Mouse (Mus musculus) liver, embryonic 11.5 days (tissue): Measurements from ENCODE around the gene Tmem56. TPM values are rescaled to one million over a fixed set of nuclear protein-coding genes. Genes with fewer than 3 reads are reported as not detected.

Source experiments
- ATAC-seq: fragments of 200-750 bp; cut with Nextera tagmentation; replicated peaks from 2 replicates; pipeline ENCODE4 v1.8.0; 2017; ENCODE audit warnings: moderate number of reproducible peaks, mild to moderate bottlenecking, moderate TSS enrichment, moderate library complexity; ENCODE audit not compliant: low FRiP score
- DNase-seq: peaks from one replicate; pipeline ENCODE4 v3.0.0-alpha.2; 2017; ENCODE audit warnings: low spot score
- H3K27ac ChIP-seq: fragments of 300-500 bp; sonication (generic); 2 replicates; pipeline ENCODE4 v1.5.1; 2014; ENCODE audit warnings: mild to moderate bottlenecking, low read depth, low read length, control low read depth
- H3K27me3 ChIP-seq: fragments of 300-500 bp; sonication (generic); replicated peaks from 2 replicates; pipeline ENCODE4 v1.6.1; 2014; ENCODE audit warnings: low read length, mixed read lengths; ENCODE audit not compliant: control insufficient read depth, insufficient read depth
- H3K36me3 ChIP-seq: fragments of 300-500 bp; sonication (generic); 2 replicates; pipeline ENCODE4 v1.6.1; 2014; ENCODE audit warnings: mild to moderate bottlenecking, low read length, moderate library complexity, mixed read lengths; ENCODE audit not compliant: control insufficient read depth, insufficient read depth
- H3K4me1 ChIP-seq: fragments of 300-500 bp; sonication (generic); replicated peaks from 2 replicates; pipeline ENCODE4 v1.6.1; 2014; ENCODE audit warnings: low read length, mixed read lengths; ENCODE audit not compliant: control insufficient read depth, insufficient read depth
- H3K4me2 ChIP-seq: fragments of 300-500 bp; sonication (generic); 2 replicates; pipeline ENCODE4 v1.6.1; 2014; ENCODE audit warnings: mild to moderate bottlenecking, control low read depth, moderate library complexity
- H3K4me3 ChIP-seq: fragments of 300-500 bp; sonication (generic); 2 replicates; pipeline ENCODE4 v1.5.1; 2014; ENCODE audit warnings: low read depth, low read length, control low read depth
- H3K9ac ChIP-seq: fragments of 300-500 bp; sonication (generic); 2 replicates; pipeline ENCODE4 v1.6.1; 2014; ENCODE audit warnings: low read depth, low read length, control low read depth
- H3K9me3 ChIP-seq: fragments of 300-500 bp; sonication (generic); 2 replicates; pipeline ENCODE4 v1.6.1; 2016; ENCODE audit warnings: low read length, inconsistent platforms, mixed read lengths; ENCODE audit not compliant: control insufficient read depth
- WGBS: fragments of 180-500 bp; shearing (Covaris S2); extraction: QIAGEN DNeasy Blood & Tissue Kit; methylation state at CpG from one replicate; pipeline ENCODE4 v1.1.7; 2014; 5-methylcytosine and 5-hydroxymethylcytosine counted together
- polyA plus RNA-seq: library from polyadenylated mRNA; unstranded; fragments of >200 nt; fragmentation: Nextera tagmentation; extraction: Ambion mirVana; gene quantifications from 2 replicates; pipeline ENCODE4 v1.2.1, GENCODE M21; 2014

Tmem56 gene
- polyA plus RNA-seq, 1 experiment from 2014 or later, result 31.2 TPM

DNA sequence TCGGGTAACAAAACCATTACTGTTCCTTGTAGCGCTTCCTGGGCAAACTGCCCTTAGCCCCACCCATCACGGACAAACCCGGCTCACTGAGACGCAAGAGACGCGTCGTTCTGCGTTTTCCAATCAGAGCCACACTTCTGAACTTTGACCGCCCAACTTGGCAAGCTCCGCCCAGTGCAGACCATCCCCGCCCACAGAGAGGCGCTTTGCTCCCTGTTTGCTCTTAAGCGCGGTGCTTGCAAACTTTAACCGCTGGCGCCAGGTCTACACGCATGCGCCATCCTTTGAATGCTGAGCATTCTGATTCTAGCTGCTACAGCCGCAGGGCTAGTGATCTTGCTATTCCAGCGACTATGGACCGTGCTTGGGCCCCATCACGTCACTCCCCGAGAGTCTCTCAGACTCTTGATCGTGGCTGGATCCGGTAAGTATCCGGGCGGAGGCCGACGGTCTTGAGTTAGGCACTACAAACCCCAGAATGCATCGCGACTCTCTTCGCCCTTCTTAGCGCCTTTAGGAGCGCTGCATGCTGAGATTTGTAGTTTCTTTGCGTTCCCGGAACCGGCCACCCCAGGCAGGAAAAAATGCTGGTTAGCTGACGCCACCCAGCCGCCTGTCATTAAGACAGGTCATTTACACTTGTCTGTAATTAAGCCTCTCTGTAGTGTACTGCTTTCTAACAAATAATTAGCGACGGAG, 8.8 kb upstream of the Tmem56 start, which contains the start of gene Alg14:
Alg14 (plus strand) TSS at position 214 of the 699 bp plus-strand sequence.
- H3K4me3 ChIP-seq, result peak within 1 kb of the TSS; percentile 73
- no peaks in the 10 kb centered on the region for H3K9me3 ChIP-seq
- H3K4me1 ChIP-seq, result peaks cover 12% of the 10 kb centered on the region
- peak within 1 kb of the TSS; percentile 70 for H3K9ac ChIP-seq
- no peaks in the 10 kb centered on the region for H3K27me3 ChIP-seq
- H3K36me3 ChIP-seq, result no peaks in the 10 kb centered on the region
- peak; percentile 95 for ATAC-seq
- peak within 1 kb of the TSS; percentile 88 for H3K27ac ChIP-seq
- DNase-seq, result peak; percentile 96
- peak within 1 kb of the TSS; percentile 66 for H3K4me2 ChIP-seq
- WGBS, result under 1% methylated on average over 42 of the region's 42 CpGs

DNA sequence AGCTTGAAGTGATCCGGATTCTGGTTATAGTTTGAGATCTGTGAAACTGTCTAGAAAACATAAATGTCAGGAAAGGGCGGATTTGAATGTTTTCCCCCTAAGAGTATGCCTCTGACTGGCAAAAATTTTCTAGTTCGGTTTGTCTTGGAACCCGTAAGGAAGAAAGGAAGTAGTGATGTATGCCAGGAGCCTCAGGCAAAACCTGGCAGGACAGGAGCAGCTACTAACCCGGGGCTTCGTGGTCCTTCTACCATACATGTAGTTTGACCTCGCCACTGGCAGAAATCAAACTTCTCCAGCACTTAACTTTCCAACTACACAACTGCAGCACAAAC, 8.3 kb upstream of the Tmem56 start:
- ATAC-seq, result no peak
- 5% methylated on average over 7 of the region's 7 CpGs for WGBS
- peak overlapping the region; percentile 88 for H3K27ac ChIP-seq
- peaks cover 12% of the 10 kb centered on the region for H3K4me1 ChIP-seq
- H3K27me3 ChIP-seq, result no peaks in the 10 kb centered on the region
- H3K9ac ChIP-seq, result peak overlapping the region; percentile 62
- DNase-seq, result no peak
- no peaks in the 10 kb centered on the region for H3K9me3 ChIP-seq
- no peaks in the 10 kb centered on the region for H3K36me3 ChIP-seq
- H3K4me2 ChIP-seq, result peak overlapping the region; percentile 66
- H3K4me3 ChIP-seq, result peak overlapping the region; percentile 73

DNA sequence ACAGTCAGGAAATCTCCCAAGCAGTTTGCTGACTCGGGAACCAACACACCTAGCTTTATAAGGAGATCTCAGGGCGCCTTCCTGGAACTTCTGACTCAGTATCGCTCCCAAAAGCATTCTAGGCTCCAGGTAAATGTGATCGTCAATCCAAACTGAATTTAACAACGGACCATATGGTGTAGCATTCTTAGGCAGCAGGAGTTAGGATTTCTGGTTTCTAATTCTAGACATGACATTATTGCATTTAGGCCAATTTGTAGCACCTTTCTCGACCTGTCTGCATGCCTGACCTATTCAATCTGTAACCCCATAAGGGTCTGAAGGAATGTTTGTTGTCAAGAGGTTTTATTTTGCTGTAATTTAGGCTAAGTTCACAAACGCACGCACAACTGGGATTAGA, 7.8 kb upstream of the Tmem56 start:
- Histone ChIP-seq H3K27me3 (no peaks in the 10 kb centered on the region), H3K27ac (peak overlapping the region; percentile 88; the same call in 1 of the 2 replicates), H3K36me3 (no peaks in the 10 kb centered on the region), H3K9ac (peak overlapping the region; percentile 62), H3K4me3 (peak overlapping the region; percentile 73), H3K9me3 (no peaks in the 10 kb centered on the region), H3K4me1 (peaks cover 12% of the 10 kb centered on the region), H3K4me2 (peak overlapping the region; percentile 66)
- DNase-seq (no peak), ATAC-seq (no peak)
- WGBS, result 75% methylated on average over 8 of the region's 8 CpGs

DNA sequence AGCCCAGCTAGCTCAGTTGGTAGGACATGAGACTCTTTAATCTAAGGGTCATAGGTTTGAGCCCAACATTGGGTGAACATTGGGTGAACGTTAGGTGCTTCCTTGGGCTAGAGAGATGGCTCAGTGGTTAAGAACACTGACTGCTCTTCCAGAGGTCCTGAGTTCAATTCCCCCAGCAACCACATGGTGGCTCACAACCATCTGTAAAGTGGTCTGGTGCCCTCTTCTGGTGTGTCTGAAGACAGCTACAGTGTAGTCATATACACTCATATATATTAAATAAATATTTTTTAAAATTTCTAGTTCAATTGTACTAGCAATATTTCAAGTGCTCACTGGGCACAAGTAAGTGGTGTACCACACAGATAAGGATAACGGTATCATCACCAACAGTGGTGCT, 4.3 kb upstream of the Tmem56 start:
- H3K9me3 ChIP-seq, result no peaks in the 10 kb centered on the region
- 86% methylated on average over 2 of the region's 2 CpGs for WGBS
- no peak for ATAC-seq

DNA sequence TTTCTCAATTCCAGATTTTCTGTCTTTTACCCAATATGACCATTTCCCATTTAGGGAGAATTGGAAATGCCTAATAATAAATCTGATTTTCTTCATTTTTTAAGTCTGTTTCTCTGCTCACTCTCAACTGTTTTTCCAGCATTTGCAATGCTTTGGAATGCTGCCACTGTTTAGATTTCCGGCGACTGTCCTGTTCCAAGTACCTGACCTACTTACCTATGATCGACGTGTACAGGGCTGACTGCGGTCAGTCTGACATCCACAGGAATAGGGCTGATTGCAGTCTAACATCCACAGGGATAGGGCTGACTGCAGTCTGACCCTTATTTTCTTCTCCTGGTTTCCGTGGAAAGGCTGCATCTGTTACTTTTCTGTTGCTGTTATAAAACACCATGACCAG, 2.3 kb upstream of the Tmem56 start:
- H3K4me2 ChIP-seq, result no peak overlapping the region
- DNase-seq (no peak), ATAC-seq (no peak)
- no peak overlapping the region for H3K4me3 ChIP-seq
- H3K27ac ChIP-seq, result no peak overlapping the region
- no peaks in the 10 kb centered on the region for H3K27me3 ChIP-seq
- no peaks in the 10 kb centered on the region for H3K36me3 ChIP-seq
- no peak overlapping the region for H3K9ac ChIP-seq
- WGBS, result 92% methylated on average over 6 of the region's 6 CpGs
- peaks cover 2% of the 10 kb centered on the region; the same call in 1 of the 2 replicates for H3K4me1 ChIP-seq
- no peaks in the 10 kb centered on the region for H3K9me3 ChIP-seq

More for the DNA sequence above, 4.3 kb upstream of the Tmem56 start:
- no peak for DNase-seq
- H3K4me3 ChIP-seq, result no peak overlapping the region
- no peaks in the 10 kb centered on the region for H3K27me3 ChIP-seq
- no peak overlapping the region for H3K4me2 ChIP-seq
- no peak overlapping the region for H3K9ac ChIP-seq
- no peak overlapping the region for H3K27ac ChIP-seq
- H3K4me1 ChIP-seq, result peaks cover 9% of the 10 kb centered on the region
- H3K36me3 ChIP-seq, result no peaks in the 10 kb centered on the region

DNA sequence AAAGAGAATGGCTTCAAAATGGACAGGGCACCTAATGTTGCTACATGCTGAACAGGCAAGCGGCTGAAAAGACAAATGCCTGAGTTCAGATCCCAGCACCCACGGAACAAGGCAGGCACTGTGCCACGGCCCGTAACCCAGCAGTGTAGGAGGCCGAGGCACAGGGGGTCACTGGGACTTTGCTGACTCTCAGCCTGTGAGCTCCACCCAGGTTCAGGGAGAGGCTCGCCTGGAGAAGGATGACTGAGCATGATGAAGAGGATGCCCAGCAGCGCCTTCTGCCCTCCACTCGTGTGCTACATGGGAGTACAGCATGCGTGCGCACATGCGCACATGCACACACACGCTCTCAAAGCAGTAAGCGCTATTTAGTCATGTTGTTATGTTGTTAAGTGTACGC, 3.2 kb downstream of the Tmem56 start:
- 85% methylated on average over 14 of the region's 14 CpGs for WGBS

DNA sequence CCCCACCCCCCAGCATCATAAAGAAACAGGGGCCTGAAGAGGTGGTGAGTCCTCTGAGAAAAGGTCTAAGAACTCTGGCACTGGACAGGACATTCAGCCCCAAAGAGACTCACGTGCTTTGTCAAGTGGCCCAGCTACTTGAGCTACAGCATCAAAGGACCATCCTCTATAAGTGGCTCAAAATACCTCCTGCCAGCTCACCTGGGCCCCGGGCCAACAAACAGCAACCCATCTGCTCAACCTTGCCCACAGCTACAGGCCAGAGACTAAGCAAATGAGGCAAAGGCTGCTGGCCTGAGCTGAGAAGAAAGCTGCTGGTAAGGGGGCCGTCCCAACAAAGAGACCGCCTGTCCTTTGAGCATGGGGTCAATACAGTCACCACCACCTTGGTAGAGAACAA, 5.3 kb downstream of the Tmem56 start:
- Histone ChIP-seq H3K36me3 (no peaks in the 10 kb centered on the region), H3K9me3 (no peaks in the 10 kb centered on the region), H3K27ac (no peak overlapping the region), H3K27me3 (no peaks in the 10 kb centered on the region), H3K9ac (no peak overlapping the region), H3K4me1 (no peaks in the 10 kb centered on the region; the same call in 1 of the 2 replicates), H3K4me2 (no peak overlapping the region), H3K4me3 (no peak overlapping the region)
- WGBS, result 89% methylated on average over 4 of the region's 4 CpGs
- ATAC-seq (no peak), DNase-seq (peak; percentile 22)

More for the DNA sequence above, 3.2 kb downstream of the Tmem56 start:
- no peaks in the 10 kb centered on the region; the same call in 1 of the 2 replicates for H3K4me1 ChIP-seq
- no peaks in the 10 kb centered on the region for H3K27me3 ChIP-seq
- DNase-seq (no peak), ATAC-seq (peak; percentile 72)
- no peak overlapping the region for H3K9ac ChIP-seq
- H3K9me3 ChIP-seq, result no peaks in the 10 kb centered on the region
- no peaks in the 10 kb centered on the region for H3K36me3 ChIP-seq
- no peak overlapping the region for H3K4me2 ChIP-seq
- H3K4me3 ChIP-seq, result no peak overlapping the region
- H3K27ac ChIP-seq, result no peak overlapping the region

DNA sequence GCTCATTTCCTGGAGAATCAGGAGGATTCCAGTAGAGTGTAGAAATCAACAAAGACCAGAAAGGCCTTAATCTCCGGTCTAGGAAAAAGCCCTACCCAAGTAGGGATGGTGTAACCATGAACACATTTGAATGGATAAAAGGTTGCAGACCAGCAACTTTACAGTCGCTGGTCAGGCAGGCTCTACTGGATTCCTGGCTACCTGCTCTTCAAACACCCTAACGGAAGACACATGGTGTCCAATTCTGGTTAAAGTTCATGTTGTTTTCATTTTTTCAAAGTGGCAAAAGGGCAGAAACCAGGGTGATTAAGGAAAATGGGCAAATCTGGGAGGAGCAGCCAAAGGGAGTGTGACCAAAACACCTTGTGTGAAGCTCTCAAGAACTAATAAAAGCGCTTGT, 5.9 kb downstream of the Tmem56 start:
- Histone ChIP-seq H3K4me3 (no peak overlapping the region), H3K27ac (no peak overlapping the region), H3K9ac (no peak overlapping the region), H3K4me2 (no peak overlapping the region), H3K36me3 (no peaks in the 10 kb centered on the region), H3K27me3 (no peaks in the 10 kb centered on the region), H3K9me3 (no peaks in the 10 kb centered on the region), H3K4me1 (no peaks in the 10 kb centered on the region; the same call in 1 of the 2 replicates)
- ATAC-seq (no peak), DNase-seq (no peak)
- WGBS, result 78% methylated on average over 4 of the region's 4 CpGs

DNA sequence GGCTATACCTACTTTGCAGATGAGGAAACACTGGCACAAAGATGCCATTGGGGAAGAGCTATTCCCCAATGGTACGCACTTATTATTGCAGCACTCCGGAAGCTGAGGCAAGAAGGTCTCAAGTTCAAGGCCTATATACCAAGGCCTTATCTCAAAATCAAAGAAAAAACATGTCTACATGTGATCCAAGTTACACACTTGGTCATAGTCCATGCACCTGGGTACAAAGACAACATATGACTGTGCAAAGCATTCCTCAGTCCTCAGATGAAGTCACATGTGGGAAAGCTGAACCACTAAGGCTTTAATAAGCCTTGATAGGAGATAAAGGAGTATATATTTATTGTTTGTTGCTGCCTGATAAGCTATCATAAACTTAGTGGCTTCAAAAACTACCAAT, 8.9 kb downstream of the Tmem56 start:
- ATAC-seq, result no peak
- WGBS, result 84% methylated on average over 2 of the region's 2 CpGs

More for the DNA sequence above, 8.9 kb downstream of the Tmem56 start:
- no peaks in the 10 kb centered on the region for H3K36me3 ChIP-seq
- H3K9me3 ChIP-seq, result no peaks in the 10 kb centered on the region
- H3K4me3 ChIP-seq, result no peak overlapping the region
- no peaks in the 10 kb centered on the region for H3K27me3 ChIP-seq
- no peak overlapping the region for H3K27ac ChIP-seq
- H3K4me1 ChIP-seq, result no peaks in the 10 kb centered on the region
- H3K9ac ChIP-seq, result no peak overlapping the region
- DNase-seq, result no peak
- no peak overlapping the region for H3K4me2 ChIP-seq
